Mouse (Mus musculus) kidney, postnatal 10 days (tissue): ENCODE data around the gene Clic3.

Experiments
- DNase-seq: peaks from one replicate; pipeline ENCODE4 v3.0.0; 2021; ENCODE audit warnings: mixed read lengths

Gene Clic3

GRCm38 (mm10) chr2:25484901-25485647 lies 28.4 kb downstream of the Clic3 start:
- DNase-seq: peak; percentile 56

- no peak for DNase-seq
Measured at GRCm38 (mm10) chr2:25487965-25488670, 31.5 kb downstream of the Clic3 start.

- no peak for DNase-seq
Measured at GRCm38 (mm10) chr2:25488671-25489068, 32.0 kb downstream of the Clic3 start.

- no peak for DNase-seq
Measured at GRCm38 (mm10) chr2:25492988-25493387, 36.4 kb downstream of the Clic3 start.

GRCm38 (mm10) chr2:25493476-25493961 lies 36.9 kb downstream of the Clic3 start, which contains the start of gene Lcn12:
TSS of gene Lcn12 (minus strand) at chr2:25493911.
- DNase-seq: no peak

- peak; percentile 31 for DNase-seq
Measured at GRCm38 (mm10) chr2:25496462-25496861, 39.8 kb downstream of the Clic3 start.

GRCm38 (mm10) chr2:25497846-25498575 lies 41.4 kb downstream of the Clic3 start:
- DNase-seq: no peak

- DNase-seq: no peak
Measured at GRCm38 (mm10) chr2:25498622-25499478, 42.2 kb downstream of the Clic3 start.

- DNase-seq: peak; percentile 26
Measured at GRCm38 (mm10) chr2:25500071-25500575, 43.5 kb downstream of the Clic3 start.

GRCm38 (mm10) chr2:25500576-25501405 lies 44.2 kb downstream of the Clic3 start, which contains the start of gene Fbxw5:
TSS of gene Fbxw5 (plus strand) at chr2:25500750.
- DNase-seq: peak; percentile 92

GRCm38 (mm10) chr2:25501593-25502486 lies 45.2 kb downstream of the Clic3 start, which contains the start of gene C8g:
TSS of gene C8g (minus strand) at chr2:25501719.
- peak; percentile 36 for DNase-seq

- no peak for DNase-seq
Measured at GRCm38 (mm10) chr2:25502726-25503125, 46.1 kb downstream of the Clic3 start.

- DNase-seq: no peak
Measured at GRCm38 (mm10) chr2:25504538-25504937, 47.9 kb downstream of the Clic3 start.

GRCm38 (mm10) chr2:25505000-25505399 lies 48.4 kb downstream of the Clic3 start:
- DNase-seq: no peak

GRCm38 (mm10) chr2:25505860-25506259 lies 49.2 kb downstream of the Clic3 start:
- DNase-seq: no peak

- DNase-seq: peak; percentile 41
Measured at GRCm38 (mm10) chr2:25506964-25507363, 50.3 kb downstream of the Clic3 start.
